Comparison of ENCODE assay signal across 8 mouse cellular contexts in genomic region chr9:37576436-37576930, GRCm38 (mm10). TPM values are rescaled to one million over a fixed set of nuclear protein-coding genes. Genes with fewer than 3 reads are reported as not detected.
DNase-seq lines count a peak whose midpoint lies in the region; ATAC-seq lines count a peak whose summit lies in the region.

No protein-coding gene starts in this region.

- no peaks in the 10 kb centered on the region for H3K4me1 ChIP-seq in kidney, embryonic 14.5 days (ENCODE audit: control insufficient read depth, insufficient read depth, low read length)
- H3K4me1 ChIP-seq in limb, embryonic 12.5 days (replicated peaks), result peaks cover 7% of the 10 kb centered on the region

- H3K27me3 ChIP-seq in kidney, embryonic 14.5 days (ENCODE audit: control insufficient read depth, insufficient read depth, low read length), result no peaks in the 10 kb centered on the region
- H3K27me3 ChIP-seq in limb, embryonic 12.5 days, result no peaks in the 10 kb centered on the region

- no peak overlapping the region for H3K4me3 ChIP-seq in kidney, embryonic 14.5 days (ENCODE audit: low read length)
- 0 out of 2 replicates have a peak overlapping the region, but pooled peaks have one; percentile 7 for H3K4me3 ChIP-seq in limb, embryonic 12.5 days (replicated peaks)

- H3K9me3 ChIP-seq in kidney, embryonic 14.5 days (ENCODE audit: control insufficient read depth, low read length), result no peaks in the 10 kb centered on the region
- H3K9me3 ChIP-seq in limb, embryonic 12.5 days, result no peaks in the 10 kb centered on the region

- no peak overlapping the region for H3K27ac ChIP-seq in kidney, embryonic 14.5 days (ENCODE audit: low read depth, low read length)
- H3K27ac ChIP-seq in limb, embryonic 12.5 days, result no peak overlapping the region

- 27% methylated on average over 14 of the region's 14 CpGs for WGBS in kidney, embryonic 14.5 days
- WGBS in limb, embryonic 12.5 days, result 15% methylated on average over 14 of the region's 14 CpGs

- 0 out of 2 replicates have a peak overlapping the region, but pooled peaks have one; percentile 1 for H3K4me2 ChIP-seq in kidney, embryonic 14.5 days (replicated peaks; ENCODE audit: low read depth, low read length)
- H3K4me2 ChIP-seq in limb, embryonic 12.5 days, result peak overlapping the region; percentile 49

- no peak for DNase-seq in kidney, postnatal 14 days
- peak; percentile 29 for DNase-seq in adipocyte (ENCODE audit: low spot score)
- DNase-seq in cerebellum, adult 8-10 months, result no peak
- no peak for DNase-seq in embryo, embryonic 10 days (ENCODE audit: low spot score)

- H3K36me3 ChIP-seq in kidney, embryonic 14.5 days (ENCODE audit: control insufficient read depth, insufficient read depth, low read length), result no peaks in the 10 kb centered on the region
- H3K36me3 ChIP-seq in limb, embryonic 12.5 days, result no peaks in the 10 kb centered on the region

- peak; percentile 73; the same call in 1 of the 2 replicates for ATAC-seq in kidney, embryonic 14.5 days (ENCODE audit: low FRiP score, low TSS enrichment)
- ATAC-seq in hematopoietic stem cell, adult 5-6 weeks (replicated peaks in 1 of 2; ENCODE audit: insufficient read depth in 1 of 2, low FRiP score in 2 of 2, low TSS enrichment in 1 of 2, low read depth in 1 of 2, poor library complexity in 2 of 2, severe bottlenecking in 2 of 2), result peak; percentile 96 to 97
- ATAC-seq in limb, embryonic 12.5 days (ENCODE audit: insufficient number of reproducible peaks, insufficient read depth, low FRiP score, low TSS enrichment, low read depth), result no peak; the same call in 1 of the 2 replicates
- ATAC-seq in neutrophil, adult 5-6 weeks (ENCODE audit: extremely low read depth, insufficient number of reproducible peaks, low FRiP score, poor library complexity, severe bottlenecking), result peak; percentile 68

- no peak overlapping the region for H3K9ac ChIP-seq in kidney, embryonic 14.5 days (ENCODE audit: low read depth, low read length)
- H3K9ac ChIP-seq in limb, embryonic 12.5 days (replicated peaks), result no peak overlapping the region; the same call in 1 of the 2 replicates

RNA-seq across cellular contexts. Expression of gene Siae, which starts 21.0 kb away (rescaled TPM):
- 6.8 and 10.8 TPM in 2 replicates for polyA plus RNA-seq in kidney, embryonic 14.5 days (2014; fragmentation: Nextera tagmentation; extraction: Ambion mirVana)
- total RNA-seq in hematopoietic stem cell, adult 5-6 weeks (2017), result 26.1 and 29.4 TPM in 2 replicates
- 4.5 and 5.0 TPM in 2 replicates for polyA plus RNA-seq in limb, embryonic 12.5 days (2016; fragmentation: Nextera tagmentation; extraction: Ambion mirVana)
- 6.4 and 10.5 TPM in 2 replicates for total RNA-seq in neutrophil, adult 5-6 weeks (2017)

RNA-seq across cellular contexts. Expression of gene Nrgn, which starts 23.8 kb away (rescaled TPM):
- 3.1 and 3.4 TPM in 2 replicates for polyA plus RNA-seq in kidney, embryonic 14.5 days (2014; fragmentation: Nextera tagmentation; extraction: Ambion mirVana)
- 24.4 and 42.0 TPM in 2 replicates for total RNA-seq in hematopoietic stem cell, adult 5-6 weeks (2017)
- 5.1 and 6.1 TPM in 2 replicates for polyA plus RNA-seq in limb, embryonic 12.5 days (2016; fragmentation: Nextera tagmentation; extraction: Ambion mirVana)
- total RNA-seq in neutrophil, adult 5-6 weeks (2017), result 13.3 and 15.0 TPM in 2 replicates

RNA-seq across cellular contexts. Expression of gene Spa17, which starts 37.0 kb away (rescaled TPM):
- 6.7 and 8.0 TPM in 2 replicates for polyA plus RNA-seq in kidney, embryonic 14.5 days (2014; fragmentation: Nextera tagmentation; extraction: Ambion mirVana)
- 6.2 and 24.1 TPM in 2 replicates for total RNA-seq in hematopoietic stem cell, adult 5-6 weeks (2017)
- 6.0 and 6.1 TPM in 2 replicates for polyA plus RNA-seq in limb, embryonic 12.5 days (2016; fragmentation: Nextera tagmentation; extraction: Ambion mirVana)
- total RNA-seq in neutrophil, adult 5-6 weeks (2017), result 2.2 and 2.9 TPM in 2 replicates

RNA-seq across cellular contexts. Expression of gene Vsig2, which starts 37.4 kb away (rescaled TPM):
- 1.1 and 1.3 TPM in 2 replicates for polyA plus RNA-seq in kidney, embryonic 14.5 days (2014; fragmentation: Nextera tagmentation; extraction: Ambion mirVana)
- 2.2 and 4.9 TPM in 2 replicates for total RNA-seq in hematopoietic stem cell, adult 5-6 weeks (2017)
- polyA plus RNA-seq in limb, embryonic 12.5 days (2016; fragmentation: Nextera tagmentation; extraction: Ambion mirVana), result 0.95 and 1.6 TPM in 2 replicates
- 0.70 TPM in 1 of 2 replicates, not detected in the other for total RNA-seq in neutrophil, adult 5-6 weeks (2017)

RNA-seq across cellular contexts. Expression of gene Esam, which starts 48.6 kb away (rescaled TPM):
- 49.7 and 61.8 TPM in 2 replicates for polyA plus RNA-seq in kidney, embryonic 14.5 days (2014; fragmentation: Nextera tagmentation; extraction: Ambion mirVana)
- 12.3 and 15.7 TPM in 2 replicates for total RNA-seq in hematopoietic stem cell, adult 5-6 weeks (2017)
- polyA plus RNA-seq in limb, embryonic 12.5 days (2016; fragmentation: Nextera tagmentation; extraction: Ambion mirVana), result 26.8 and 29.7 TPM in 2 replicates
- total RNA-seq in neutrophil, adult 5-6 weeks (2017), result 1.9 and 2.1 TPM in 2 replicates
